Comparison of ENCODE assay signal across 10 mouse cellular contexts in genomic region chr8:45507277-45507633, GRCm38 (mm10). TPM values are rescaled to one million over a fixed set of nuclear protein-coding genes. Genes with fewer than 3 reads are reported as not detected.
DNase-seq lines count a peak whose midpoint lies in the region; ATAC-seq lines count a peak whose summit lies in the region.
"Had no signal": no experiment of that assay in that cellular context is flagged by ENCODE, and none has a peak within 500 bp of the region (broad histone marks: within the 10 kb centered on the region; RNA-seq: fewer than 3 reads in every experiment).

No protein-coding gene starts in this region.

- 67% methylated on average over 8 of the region's 8 CpGs for WGBS in heart, embryonic 14.5 days
- WGBS in embryonic facial prominence, embryonic 11.5 days = 44% methylated on average over 8 of the region's 8 CpGs
- WGBS in hindbrain, embryonic 10.5 days = 63% methylated on average over 8 of the region's 8 CpGs
- WGBS in midbrain, embryonic 13.5 days = 30% methylated on average over 8 of the region's 8 CpGs

- peaks cover 2 to 5% of the 10 kb centered on the region in 2 experiments; a peak in 1 of 4 replicates for H3K4me1 ChIP-seq in heart, embryonic 14.5 days (ENCODE audit: control insufficient read depth in 2 of 2, insufficient read depth in 2 of 2, low read length in 2 of 2)
- H3K4me1 ChIP-seq in embryonic facial prominence, embryonic 11.5 days (ENCODE audit: control insufficient read depth, insufficient read depth, low read length) = no peaks in the 10 kb centered on the region
- H3K4me1 ChIP-seq in hindbrain, embryonic 10.5 days (replicated peaks) = peaks cover 16% of the 10 kb centered on the region
- peaks cover 26% of the 10 kb centered on the region for H3K4me1 ChIP-seq in midbrain, embryonic 13.5 days (replicated peaks)

- H3K9me3 ChIP-seq in heart, embryonic 14.5 days (ENCODE audit: control insufficient read depth, low read length) = no peaks in the 10 kb centered on the region
- H3K9me3 ChIP-seq in embryonic facial prominence, embryonic 11.5 days (replicated peaks; ENCODE audit: control insufficient read depth, low read length) = no peaks in the 10 kb centered on the region
- no peaks in the 10 kb centered on the region for H3K9me3 ChIP-seq in hindbrain, embryonic 10.5 days
- H3K9me3 ChIP-seq in midbrain, embryonic 13.5 days = no peaks in the 10 kb centered on the region

- no peak for DNase-seq in heart, adult 9 months (ENCODE audit: low spot score in 2 of 2)
- DNase-seq in embryonic facial prominence, embryonic 11.5 days (ENCODE audit: low spot score) = peak; percentile 25
- DNase-seq in hindbrain, embryonic 10.5 days (ENCODE audit: low spot score) = no peak
- no peak for DNase-seq in ovary, adult 18-20 months (ENCODE audit: low spot score)
- DNase-seq in gastrocnemius, postnatal 14 days = no peak
- no peak for DNase-seq in thymus, postnatal 25 days
- DNase-seq: heart, adult 11 months; thymus, postnatal 14 days had no signal

- no peak overlapping the region for H3K27ac ChIP-seq in heart, embryonic 14.5 days (replicated peaks in 1 of 2; ENCODE audit: control insufficient read depth in 1 of 2, insufficient read depth in 1 of 2, low read depth in 2 of 2, low read length in 2 of 2)
- H3K27ac ChIP-seq in embryonic facial prominence, embryonic 11.5 days (replicated peaks; ENCODE audit: low read depth, low read length) = no peak overlapping the region
- peak overlapping the region; percentile 81; the same call in 1 of the 2 replicates for H3K27ac ChIP-seq in hindbrain, embryonic 10.5 days
- H3K27ac ChIP-seq in midbrain, embryonic 13.5 days = peak overlapping the region; percentile 95

- no peaks in the 10 kb centered on the region for H3K36me3 ChIP-seq in heart, embryonic 14.5 days (ENCODE audit: control insufficient read depth, insufficient read depth, low read length)
- H3K36me3 ChIP-seq in embryonic facial prominence, embryonic 11.5 days (replicated peaks; ENCODE audit: control insufficient read depth, insufficient read depth, low read depth, low read length) = no peaks in the 10 kb centered on the region
- H3K36me3 ChIP-seq in hindbrain, embryonic 10.5 days = no peaks in the 10 kb centered on the region
- no peaks in the 10 kb centered on the region for H3K36me3 ChIP-seq in midbrain, embryonic 13.5 days

- peak overlapping the region; percentile 57 for H3K4me2 ChIP-seq in heart, embryonic 14.5 days (ENCODE audit: low read length)
- H3K4me2 ChIP-seq in embryonic facial prominence, embryonic 11.5 days (ENCODE audit: low read depth, low read length) = peak overlapping the region; percentile 49
- H3K4me2 ChIP-seq in midbrain, embryonic 13.5 days (replicated peaks) = peak overlapping the region; percentile 59

- ATAC-seq in heart, embryonic 14.5 days (ENCODE audit: insufficient number of reproducible peaks, insufficient read depth, low FRiP score, low read depth) = no peak
- ATAC-seq in embryonic facial prominence, embryonic 11.5 days (replicated peaks; ENCODE audit: insufficient number of reproducible peaks, low FRiP score, low TSS enrichment, low read depth) = 0 out of 2 replicates have a peak, but pooled peaks have one; percentile 23
- ATAC-seq in midbrain, embryonic 13.5 days = peak; percentile 79; the same call in 1 of the 2 replicates

- H3K4me3 ChIP-seq in heart, embryonic 14.5 days (ENCODE audit: control insufficient read depth in 1 of 2, insufficient read depth in 1 of 2, low read depth in 1 of 2, low read length in 2 of 2) = peak overlapping the region in 1 of 2 experiments; percentile 15; a peak in 2 of 4 replicates
- H3K4me3 ChIP-seq in embryonic facial prominence, embryonic 11.5 days (ENCODE audit: low read depth, low read length) = peak overlapping the region; percentile 30; the same call in 1 of the 2 replicates
- H3K4me3 ChIP-seq in hindbrain, embryonic 10.5 days = peak overlapping the region; percentile 47
- H3K4me3 ChIP-seq in midbrain, embryonic 13.5 days (replicated peaks) = peak overlapping the region; percentile 50

- H3K9ac ChIP-seq in heart, embryonic 14.5 days (ENCODE audit: low read length) = peak overlapping the region; percentile 39; the same call in 1 of the 2 replicates
- no peak overlapping the region for H3K9ac ChIP-seq in embryonic facial prominence, embryonic 11.5 days (replicated peaks; ENCODE audit: low read length)
- peak overlapping the region; percentile 78 for H3K9ac ChIP-seq in midbrain, embryonic 13.5 days (replicated peaks)

- H3K27me3 ChIP-seq in heart, embryonic 14.5 days (ENCODE audit: control insufficient read depth, insufficient read depth, low read length) = no peaks in the 10 kb centered on the region
- H3K27me3 ChIP-seq in embryonic facial prominence, embryonic 11.5 days (ENCODE audit: control insufficient read depth, insufficient read depth, low read length) = no peaks in the 10 kb centered on the region
- H3K27me3 ChIP-seq in hindbrain, embryonic 10.5 days (ENCODE audit: insufficient read depth, poor library complexity, severe bottlenecking) = no peaks in the 10 kb centered on the region
- H3K27me3 ChIP-seq in midbrain, embryonic 13.5 days = no peaks in the 10 kb centered on the region

- intact Hi-C loops in gastrocnemius, postnatal 14 days (cut with DNase I; ENCODE audit: low total_unique reads) = no loop called here

RNA-seq across cellular contexts. Expression of gene Sorbs2, which starts 0.3 kb away (rescaled TPM):
- 476 and 526 TPM in 2 replicates for polyA plus RNA-seq in heart, embryonic 14.5 days (2014; fragmentation: Nextera tagmentation; extraction: Ambion mirVana)
- polyA plus RNA-seq in embryonic facial prominence, embryonic 11.5 days (2014; fragmentation: Nextera tagmentation; extraction: Ambion mirVana) = 23.9 and 26.6 TPM in 2 replicates
- polyA plus RNA-seq in hindbrain, embryonic 10.5 days (2016; fragmentation: Nextera tagmentation; extraction: Ambion mirVana) = 30.8 and 36.9 TPM in 2 replicates
- 77.9 and 79.9 TPM in 2 replicates for polyA plus RNA-seq in midbrain, embryonic 13.5 days (2015; fragmentation: Nextera tagmentation; extraction: Ambion mirVana)
- 10 to 100 TPM; 16.9 to 17.3 TPM for total RNA-seq in gastrocnemius, postnatal 14 days (2021)

Comparison
In these comparisons a context has a peak if more than half of its experiments do, and no peak if none do; other contexts are left out.
1. H3K27ac ChIP-seq: peak in hindbrain, embryonic 10.5 days (single experiment) and midbrain, embryonic 13.5 days (single experiment); none in heart, embryonic 14.5 days (0 of 2) and embryonic facial prominence, embryonic 11.5 days (single experiment).
2. Peak in every context shown above with its lines, with median percentiles within 50 percentile points of each other: H3K4me2 ChIP-seq.